Comparison of ENCODE assay signal across 17 mouse cellular contexts in genomic region chr10:99105522-99105921, GRCm38 (mm10). TPM values are rescaled to one million over a fixed set of nuclear protein-coding genes. Genes with fewer than 3 reads are reported as not detected.
DNase-seq lines count a peak whose midpoint lies in the region; ATAC-seq and TF ChIP-seq lines count a peak whose summit lies in the region.
"Had no signal": no experiment of that assay in that cellular context is flagged by ENCODE, and none has a peak within 500 bp of the region (broad histone marks: within the 10 kb centered on the region; RNA-seq: fewer than 3 reads in every experiment).

No protein-coding gene starts in this region.

- H3K4me1 ChIP-seq in hindbrain, embryonic 10.5 days (replicated peaks): peaks cover 19% of the 10 kb centered on the region
- H3K4me1 ChIP-seq in hindbrain, postnatal 0 days (ENCODE audit: insufficient read depth, low read length): peaks cover 9% of the 10 kb centered on the region; the same call in 1 of the 2 replicates
- H3K4me1 ChIP-seq in megakaryocyte, embryonic 14.5 days: peaks cover 21% of the 10 kb centered on the region
- no peaks in the 10 kb centered on the region for H3K4me1 ChIP-seq in embryonic facial prominence, embryonic 14.5 days (ENCODE audit: control insufficient read depth, insufficient read depth, low read length)
- H3K4me1 ChIP-seq in neural tube, embryonic 13.5 days (replicated peaks): peaks cover 30% of the 10 kb centered on the region

- H3K4me2 ChIP-seq in hindbrain, postnatal 0 days (ENCODE audit: low read depth, low read length): no peak overlapping the region
- peak overlapping the region; percentile 96; the same call in 1 of the 2 replicates for H3K4me2 ChIP-seq in embryonic facial prominence, embryonic 14.5 days (ENCODE audit: low read depth, low read length)
- 0 out of 2 replicates have a peak overlapping the region, but pooled peaks have one; percentile 91 for H3K4me2 ChIP-seq in neural tube, embryonic 13.5 days

- H3K9ac ChIP-seq in hindbrain, postnatal 0 days (replicated peaks; ENCODE audit: low read length): no peak overlapping the region
- no peak overlapping the region for H3K9ac ChIP-seq in embryonic facial prominence, embryonic 14.5 days (ENCODE audit: low read depth, low read length)
- no peak overlapping the region for H3K9ac ChIP-seq in neural tube, embryonic 13.5 days
- H3K9ac ChIP-seq: embryonic facial prominence, embryonic 15.5 days had no signal

- H3K27ac ChIP-seq in hindbrain, embryonic 10.5 days: no peak overlapping the region
- H3K27ac ChIP-seq in hindbrain, postnatal 0 days: no peak overlapping the region
- no peak overlapping the region for H3K27ac ChIP-seq in embryonic facial prominence, embryonic 14.5 days (replicated peaks; ENCODE audit: low read depth, low read length)
- H3K27ac ChIP-seq in neural tube, embryonic 13.5 days (replicated peaks): no peak overlapping the region
- H3K27ac ChIP-seq: embryonic facial prominence, embryonic 15.5 days; midbrain, embryonic 12.5 days had no signal

- peaks cover 26% of the 10 kb centered on the region for H3K36me3 ChIP-seq in hindbrain, embryonic 10.5 days
- H3K36me3 ChIP-seq in hindbrain, postnatal 0 days (ENCODE audit: insufficient read depth, low read length): no peaks in the 10 kb centered on the region
- peaks cover 23% of the 10 kb centered on the region for H3K36me3 ChIP-seq in megakaryocyte, embryonic 14.5 days (replicated peaks; ENCODE audit: low read length)
- peaks cover 11% of the 10 kb centered on the region; the same call in 1 of the 2 replicates for H3K36me3 ChIP-seq in embryonic facial prominence, embryonic 14.5 days (ENCODE audit: control insufficient read depth, insufficient read depth, low read length)
- peaks cover 17% of the 10 kb centered on the region for H3K36me3 ChIP-seq in neural tube, embryonic 13.5 days

- no peak for TF ChIP-seq CTCF in hindbrain, postnatal 0 days (IDR thresholded peaks at IDR 0.05; ENCODE audit: low read depth)

- DNase-seq in hindbrain, embryonic 10.5 days (ENCODE audit: low spot score): no peak
- no peak for DNase-seq in hindbrain, postnatal 0 days (ENCODE audit: low spot score)
- DNase-seq in embryonic facial prominence, embryonic 14.5 days (ENCODE audit: low spot score): no peak
- DNase-seq in adrenal gland, adult 2 months: no peak
- DNase-seq: heart, adult 18-20 months; kidney, postnatal 25 days; layer of hippocampus, postnatal 36 days; left cerebral cortex, postnatal 4 days; right cerebral cortex, postnatal 4 days had no signal

- 88% methylated on average over 3 of the region's 3 CpGs for WGBS in hindbrain, embryonic 10.5 days
- WGBS in hindbrain, postnatal 0 days: 82% methylated on average over 3 of the region's 3 CpGs
- WGBS in embryonic facial prominence, embryonic 14.5 days: 73% methylated on average over 3 of the region's 3 CpGs
- 88% methylated on average over 3 of the region's 3 CpGs for WGBS in neural tube, embryonic 13.5 days

- H3K9me3 ChIP-seq in hindbrain, embryonic 10.5 days: 0 out of 2 replicates have a peak, but pooled peaks cover 3% of the 10 kb centered on the region
- H3K9me3 ChIP-seq in hindbrain, postnatal 0 days (ENCODE audit: low read length): no peaks in the 10 kb centered on the region
- H3K9me3 ChIP-seq in megakaryocyte, embryonic 14.5 days: peaks cover 16% of the 10 kb centered on the region; the same call in 1 of the 2 replicates
- H3K9me3 ChIP-seq in embryonic facial prominence, embryonic 14.5 days (ENCODE audit: control insufficient read depth, low read length): peaks cover 9% of the 10 kb centered on the region; the same call in 1 of the 2 replicates
- H3K9me3 ChIP-seq in neural tube, embryonic 13.5 days: no peaks in the 10 kb centered on the region
- H3K9me3 ChIP-seq: embryonic facial prominence, embryonic 15.5 days; midbrain, embryonic 12.5 days had no signal

- H3K27me3 ChIP-seq in hindbrain, embryonic 10.5 days (ENCODE audit: insufficient read depth, poor library complexity, severe bottlenecking): no peaks in the 10 kb centered on the region
- H3K27me3 ChIP-seq in hindbrain, postnatal 0 days (ENCODE audit: insufficient read depth, low read length): no peaks in the 10 kb centered on the region
- no peaks in the 10 kb centered on the region for H3K27me3 ChIP-seq in megakaryocyte, embryonic 14.5 days (replicated peaks)
- no peaks in the 10 kb centered on the region for H3K27me3 ChIP-seq in embryonic facial prominence, embryonic 14.5 days (replicated peaks; ENCODE audit: control insufficient read depth, insufficient read depth, low read length)
- no peaks in the 10 kb centered on the region for H3K27me3 ChIP-seq in neural tube, embryonic 13.5 days
- H3K27me3 ChIP-seq: embryonic facial prominence, embryonic 15.5 days; midbrain, embryonic 12.5 days had no signal

- H3K4me3 ChIP-seq in hindbrain, embryonic 10.5 days: 0 out of 2 replicates have a peak overlapping the region, but pooled peaks have one; percentile 97
- no peak overlapping the region for H3K4me3 ChIP-seq in hindbrain, postnatal 0 days (ENCODE audit: low read length)
- H3K4me3 ChIP-seq in megakaryocyte, embryonic 14.5 days (replicated peaks): peak overlapping the region; percentile 42
- H3K4me3 ChIP-seq in embryonic facial prominence, embryonic 14.5 days (ENCODE audit: low read depth, low read length): no peak overlapping the region
- H3K4me3 ChIP-seq in neural tube, embryonic 13.5 days: no peak overlapping the region

- no peak for ATAC-seq in hindbrain, postnatal 0 days
- ATAC-seq in megakaryocyte, adult 5-6 weeks (ENCODE audit: poor library complexity, severe bottlenecking): no peak
- ATAC-seq in embryonic facial prominence, embryonic 14.5 days (ENCODE audit: low read depth): no peak
- no peak for ATAC-seq in neural tube, embryonic 13.5 days (ENCODE audit: low read depth)
- ATAC-seq: lung, postnatal 0 days had no signal

RNA-seq across cellular contexts. Expression of gene Poc1b, which starts 1.3 kb away (rescaled TPM):
- 27.6 and 33.4 TPM in 2 replicates for polyA plus RNA-seq in hindbrain, embryonic 10.5 days (2016; fragmentation: Nextera tagmentation; extraction: Ambion mirVana)
- total RNA-seq in hindbrain, postnatal 0 days (2014; rRNA removed): 10.1 and 13.8 TPM in 2 replicates
- polyA plus RNA-seq in hindbrain, postnatal 0 days (2015; fragmentation: Nextera tagmentation; extraction: Ambion mirVana): 9.7 and 11.0 TPM in 2 replicates
- polyA plus RNA-seq in megakaryocyte, embryonic 14.5 days (2012; ENCODE audit: insufficient read depth, low replicate concordance): 9.9 and 21.2 TPM in 2 replicates
- 18.5 and 22.2 TPM in 2 replicates for total RNA-seq in megakaryocyte, adult 5-6 weeks (2015)
- total RNA-seq in megakaryocyte, adult 5-6 weeks (2017): 9.0 and 9.1 TPM in 2 replicates
- 18.9 and 22.5 TPM in 2 replicates for polyA plus RNA-seq in embryonic facial prominence, embryonic 14.5 days (2014; fragmentation: Nextera tagmentation; extraction: Ambion mirVana)
- polyA plus RNA-seq in neural tube, embryonic 13.5 days (2015; fragmentation: Nextera tagmentation; extraction: Ambion mirVana): 12.2 and 13.3 TPM in 2 replicates
- total RNA-seq in adrenal gland, adult 2 months (2021): 10 to 100 TPM; 13.5 to 17.0 TPM
- 3.7 and 3.8 TPM in 2 replicates for polyA plus RNA-seq in adrenal gland, adult 2 months (2012; rRNA removed)

RNA-seq across cellular contexts. Expression of gene Galnt4, which starts 2.4 kb away (rescaled TPM):
- 3.5 and 4.4 TPM in 2 replicates for polyA plus RNA-seq in hindbrain, embryonic 10.5 days (2016; fragmentation: Nextera tagmentation; extraction: Ambion mirVana)
- total RNA-seq in hindbrain, postnatal 0 days (2014; rRNA removed): 5.1 and 5.2 TPM in 2 replicates
- 3.3 and 3.4 TPM in 2 replicates for polyA plus RNA-seq in hindbrain, postnatal 0 days (2015; fragmentation: Nextera tagmentation; extraction: Ambion mirVana)
- 1.00 and 1.6 TPM in 2 replicates for polyA plus RNA-seq in megakaryocyte, embryonic 14.5 days (2012; ENCODE audit: insufficient read depth, low replicate concordance)
- 8.5 and 9.9 TPM in 2 replicates for total RNA-seq in megakaryocyte, adult 5-6 weeks (2015)
- 9.2 and 12.6 TPM in 2 replicates for total RNA-seq in megakaryocyte, adult 5-6 weeks (2017)
- 14.7 and 16.2 TPM in 2 replicates for polyA plus RNA-seq in embryonic facial prominence, embryonic 14.5 days (2014; fragmentation: Nextera tagmentation; extraction: Ambion mirVana)
- polyA plus RNA-seq in neural tube, embryonic 13.5 days (2015; fragmentation: Nextera tagmentation; extraction: Ambion mirVana): 3.0 and 3.7 TPM in 2 replicates
- 1 to 10 TPM; 5.6 to 7.0 TPM for total RNA-seq in adrenal gland, adult 2 months (2021)
- 0.35 and 0.83 TPM in 2 replicates for polyA plus RNA-seq in adrenal gland, adult 2 months (2012; rRNA removed)

RNA-seq across cellular contexts. Expression of gene Phxr2, which starts 20.6 kb away (rescaled TPM):
- polyA plus RNA-seq in hindbrain, embryonic 10.5 days (2016; fragmentation: Nextera tagmentation; extraction: Ambion mirVana): 0.24 TPM in 1 of 2 replicates, not detected in the other
- not detected in 2 replicates for total RNA-seq in hindbrain, postnatal 0 days (2014; rRNA removed)
- polyA plus RNA-seq in hindbrain, postnatal 0 days (2015; fragmentation: Nextera tagmentation; extraction: Ambion mirVana): not detected in 2 replicates
- polyA plus RNA-seq in megakaryocyte, embryonic 14.5 days (2012; ENCODE audit: insufficient read depth, low replicate concordance): not detected in 2 replicates
- total RNA-seq in megakaryocyte, adult 5-6 weeks (2015): not detected in 2 replicates
- total RNA-seq in megakaryocyte, adult 5-6 weeks (2017): not detected in 2 replicates
- polyA plus RNA-seq in embryonic facial prominence, embryonic 14.5 days (2014; fragmentation: Nextera tagmentation; extraction: Ambion mirVana): not detected in 2 replicates
- not detected in 2 replicates for polyA plus RNA-seq in neural tube, embryonic 13.5 days (2015; fragmentation: Nextera tagmentation; extraction: Ambion mirVana)
- total RNA-seq in adrenal gland, adult 2 months (2021): not detected
- not detected in 2 replicates for polyA plus RNA-seq in adrenal gland, adult 2 months (2012; rRNA removed)
- total RNA-seq: common myeloid progenitor, adult 5-6 weeks; heart, adult 18-20 months; layer of hippocampus, postnatal 36 days; left cerebral cortex, postnatal 4 days had no signal
- polyA plus RNA-seq: embryonic facial prominence, embryonic 15.5 days; heart, embryonic 16.5 days; lung, postnatal 0 days; midbrain, embryonic 12.5 days had no signal

Comparison
In these comparisons a context has a peak if more than half of its experiments do, and no peak if none do; other contexts are left out.
1. H3K4me3 ChIP-seq: peak in hindbrain, embryonic 10.5 days (single experiment) and megakaryocyte, embryonic 14.5 days (single experiment); none in hindbrain, postnatal 0 days (single experiment), embryonic facial prominence, embryonic 14.5 days (single experiment) and neural tube, embryonic 13.5 days (single experiment).